Mouse (Mus musculus) lung, postnatal 0 days (tissue): ENCODE data around the gene Myo10. TPM values are rescaled to one million over a fixed set of nuclear protein-coding genes. Genes with fewer than 3 reads are reported as not detected.
"Not testable (repeated sequence)": the region's sequence is repeated elsewhere in the genome, so short reads cannot be mapped to it uniquely, and the experiment has no call there.

Experiments
- ATAC-seq: fragments of 200-750 bp; cut with Nextera tagmentation; 2 replicates; pipeline ENCODE4 v1.8.0; 2017; ENCODE audit warnings: moderate library complexity
- DNase-seq: peaks from one replicate; pipeline ENCODE4 v3.0.0-alpha.2; 2016; ENCODE audit warnings: low spot score
- H3K27ac ChIP-seq: fragments of 300-500 bp; sonication (generic); 2 replicates; pipeline ENCODE4 v1.5.1; 2014; ENCODE audit warnings: antibody characterized with exemption, mild to moderate bottlenecking, low read length, mixed read lengths
- H3K27me3 ChIP-seq: fragments of 300-500 bp; sonication (generic); replicated peaks from 2 replicates; pipeline ENCODE4 v1.6.1; 2014; ENCODE audit warnings: low read length, mixed read lengths; ENCODE audit not compliant: insufficient read depth
- H3K36me3 ChIP-seq: fragments of 300-500 bp; sonication (generic); 2 replicates; pipeline ENCODE4 v1.6.1; 2014; ENCODE audit warnings: low read length, mixed read lengths; ENCODE audit not compliant: insufficient read depth
- H3K4me1 ChIP-seq: fragments of 300-500 bp; sonication (generic); 2 replicates; pipeline ENCODE4 v1.6.1; 2014; ENCODE audit warnings: antibody characterized with exemption, low read depth, low read length, mixed read lengths; ENCODE audit not compliant: insufficient read depth
- H3K4me2 ChIP-seq: fragments of 300-500 bp; sonication (generic); replicated peaks from 2 replicates; pipeline ENCODE4 v1.6.1; 2014; ENCODE audit warnings: low read depth, mild to moderate bottlenecking, low read length, moderate library complexity, mixed read lengths
- H3K4me3 ChIP-seq: fragments of 300-500 bp; sonication (generic); 2 replicates; pipeline ENCODE4 v1.5.1; 2014; ENCODE audit warnings: low read depth, low read length
- H3K9ac ChIP-seq: fragments of 300-500 bp; sonication (generic); replicated peaks from 2 replicates; pipeline ENCODE4 v1.6.1; 2014; ENCODE audit warnings: low read depth, mild to moderate bottlenecking
- H3K9me3 ChIP-seq: fragments of 300-500 bp; sonication (generic); 2 replicates; pipeline ENCODE4 v1.6.1; 2016; ENCODE audit warnings: low read length, mixed read lengths
- CTCF ChIP-seq: IDR thresholded peaks from 2 replicates; pipeline ENCODE4 v1.5.1; 2016; ENCODE audit warnings: antibody characterized with exemption, mild to moderate bottlenecking
- EP300 ChIP-seq: IDR thresholded peaks from 2 replicates; pipeline ENCODE4 v1.6.1; 2016; ENCODE audit warnings: antibody characterized with exemption, mild to moderate bottlenecking, control low read depth
- WGBS: fragments of 180-500 bp; shearing (Covaris S2); extraction: QIAGEN DNeasy Blood & Tissue Kit; methylation state at CpG from one replicate; pipeline ENCODE4 v1.1.7; 2014; 5-methylcytosine and 5-hydroxymethylcytosine counted together
- polyA plus RNA-seq: library from polyadenylated mRNA; unstranded; fragments of >200 nt; fragmentation: Nextera tagmentation; extraction: Ambion mirVana; gene quantifications from 2 replicates; pipeline ENCODE4 v1.2.1, GENCODE M21; 2015

The Myo10 gene
- polyA plus RNA-seq, 1 experiment from 2014 or later: 17.3 TPM

DNA sequence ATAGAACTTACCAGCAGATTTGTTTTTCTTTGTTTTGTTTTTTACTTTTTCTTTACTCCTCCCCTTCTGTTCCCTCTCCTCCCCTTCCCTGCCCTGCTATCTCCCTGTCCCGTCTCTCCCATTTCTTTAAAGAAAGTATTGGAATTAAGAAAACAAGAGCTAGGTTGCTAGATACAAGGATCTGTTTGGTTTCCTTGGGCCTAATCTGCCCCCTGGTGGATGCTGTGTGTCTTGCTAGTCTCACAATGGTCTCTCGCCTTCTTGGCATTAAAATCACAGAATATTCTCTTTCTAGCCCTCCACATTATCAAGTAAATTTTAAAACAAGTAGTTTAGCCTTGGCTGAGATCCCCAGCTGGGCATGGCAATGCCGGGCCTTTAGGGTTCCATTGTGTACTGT, 94.7 kb downstream of the Myo10 start:
- ATAC-seq: peak; percentile 47
- peak; percentile 87 for DNase-seq
- TF ChIP-seq CTCF (peak; percentile 92), EP300 (no peak)
- Histone ChIP-seq H3K27me3 (no peaks in the 10 kb centered on the region), H3K9me3 (no peaks in the 10 kb centered on the region), H3K9ac (no peak overlapping the region), H3K27ac (no peak overlapping the region), H3K4me2 (no peak overlapping the region), H3K36me3 (no peaks in the 10 kb centered on the region), H3K4me1 (peaks cover 6% of the 10 kb centered on the region; the same call in 1 of the 2 replicates), H3K4me3 (no peak overlapping the region)
- WGBS: 25% methylated on average over 3 of the region's 3 CpGs

DNA sequence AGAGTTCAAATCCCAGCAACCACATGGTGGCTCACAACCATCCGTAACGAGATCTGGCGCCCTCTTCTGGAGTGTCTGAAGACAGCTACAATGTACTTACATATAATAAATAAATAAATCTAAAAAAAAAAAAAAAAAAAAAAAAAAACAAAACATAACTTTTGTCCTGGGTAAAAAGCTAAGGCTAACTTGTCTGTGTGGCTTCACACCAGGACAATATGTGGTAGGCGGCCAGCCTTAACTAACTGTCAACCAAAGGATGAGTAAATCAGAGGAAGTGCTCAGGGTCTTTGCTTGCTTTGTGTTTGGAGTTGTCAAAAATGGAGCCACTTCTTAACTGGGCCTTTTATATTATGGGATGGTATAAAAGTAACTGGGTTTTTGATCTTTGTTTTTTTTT, 95.8 kb downstream of the Myo10 start:
- H3K9me3 ChIP-seq, H3K36me3 ChIP-seq, H3K4me1 ChIP-seq, H3K9ac ChIP-seq, H3K4me2 ChIP-seq, H3K4me3 ChIP-seq, H3K27ac ChIP-seq, ATAC-seq, H3K27me3 ChIP-seq, DNase-seq: not testable (repeated sequence)
- 100% methylated on average over 1 of the region's 4 CpGs for WGBS

- H3K27me3 ChIP-seq: no peaks in the 10 kb centered on the region
- TF ChIP-seq EP300 (no peak), CTCF (no peak)
- H3K4me1 ChIP-seq: peaks cover 6% of the 10 kb centered on the region; the same call in 1 of the 2 replicates
- no peaks in the 10 kb centered on the region for H3K9me3 ChIP-seq
- peaks cover 6% of the 10 kb centered on the region; the same call in 1 of the 2 replicates for H3K36me3 ChIP-seq
- H3K27ac ChIP-seq: no peak overlapping the region
- no peak overlapping the region for H3K4me3 ChIP-seq
- no peak overlapping the region for H3K4me2 ChIP-seq
- DNase-seq (no peak), ATAC-seq (no peak)
- no peak overlapping the region for H3K9ac ChIP-seq
- 89% methylated on average over 8 of the region's 8 CpGs for WGBS
These were observed 96.9 kb downstream of the Myo10 start for GRCm38 (mm10) chr15:25719270-25719669.

DNA sequence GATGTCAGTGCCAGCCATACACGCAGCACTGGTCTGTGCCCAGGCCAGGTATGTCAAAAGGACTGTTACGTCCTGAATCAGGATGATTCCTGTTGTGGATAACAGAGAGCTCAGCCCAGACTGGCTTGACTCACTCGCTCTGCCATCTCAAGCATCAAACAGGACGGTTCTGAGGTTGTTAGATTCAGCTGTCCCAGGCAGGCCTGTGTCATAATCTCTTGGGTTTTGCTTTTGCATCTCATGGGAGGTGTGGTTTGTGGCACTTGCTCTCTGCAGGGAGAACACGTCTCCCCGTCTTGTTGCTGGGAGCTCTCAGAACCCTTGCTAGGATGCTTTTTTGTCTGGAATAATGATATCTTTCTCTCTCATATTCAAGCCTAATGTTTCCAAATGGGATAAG, 97.9 kb downstream of the Myo10 start:
- Histone ChIP-seq H3K9me3 (no peaks in the 10 kb centered on the region), H3K4me2 (no peak overlapping the region), H3K4me3 (no peak overlapping the region), H3K27ac (no peak overlapping the region), H3K36me3 (peaks cover 6% of the 10 kb centered on the region; the same call in 1 of the 2 replicates), H3K4me1 (no peaks in the 10 kb centered on the region; the same call in 1 of the 2 replicates), H3K9ac (no peak overlapping the region), H3K27me3 (no peaks in the 10 kb centered on the region)
- DNase-seq (no peak), ATAC-seq (no peak)
- WGBS: 93% methylated on average over 6 of the region's 6 CpGs
- TF ChIP-seq CTCF (no peak), EP300 (no peak)

GRCm38 (mm10) chr15:25723281-25724113, 101.2 kb downstream of the Myo10 start:
- Histone ChIP-seq H3K4me2 (no peak overlapping the region), H3K27ac (no peak overlapping the region), H3K36me3 (peaks cover 16% of the 10 kb centered on the region; the same call in 1 of the 2 replicates), H3K4me3 (no peak overlapping the region), H3K9me3 (no peaks in the 10 kb centered on the region), H3K27me3 (no peaks in the 10 kb centered on the region), H3K4me1 (no peaks in the 10 kb centered on the region; the same call in 1 of the 2 replicates), H3K9ac (no peak overlapping the region)
- peak; percentile 81 for ATAC-seq
- peak; percentile 58 for DNase-seq
- TF ChIP-seq CTCF: no peak
- TF ChIP-seq EP300: peak; percentile 49; the same call in 1 of the 2 replicates
- WGBS: 34% methylated on average over 12 of the region's 12 CpGs

DNA sequence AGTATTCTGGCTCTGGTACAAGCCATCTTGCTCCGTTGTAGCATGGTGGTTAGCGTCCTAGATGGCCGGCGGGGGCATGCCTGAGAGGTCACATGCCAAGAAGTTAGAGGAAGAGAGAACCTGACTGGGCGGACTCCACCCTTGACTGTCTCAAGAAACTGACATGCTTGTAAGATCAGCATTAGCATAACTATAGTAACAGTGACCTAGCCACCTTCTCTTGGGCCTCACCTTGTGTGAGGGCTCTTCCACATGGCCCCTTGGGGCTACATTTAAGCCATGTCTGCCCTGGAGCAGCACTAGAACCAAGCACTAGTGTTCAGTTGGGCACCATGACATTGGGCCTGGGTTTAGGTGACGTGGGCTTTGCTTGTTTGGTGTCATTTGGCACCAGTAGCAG, 102.2 kb downstream of the Myo10 start:
- H3K9ac ChIP-seq: no peak overlapping the region
- peaks cover 16% of the 10 kb centered on the region; the same call in 1 of the 2 replicates for H3K36me3 ChIP-seq
- H3K9me3 ChIP-seq: no peaks in the 10 kb centered on the region
- H3K4me3 ChIP-seq: no peak overlapping the region
- no peak overlapping the region for H3K4me2 ChIP-seq
- no peaks in the 10 kb centered on the region; the same call in 1 of the 2 replicates for H3K4me1 ChIP-seq
- ATAC-seq (no peak), DNase-seq (no peak)
- no peak overlapping the region for H3K27ac ChIP-seq
- WGBS: 93% methylated on average over 6 of the region's 6 CpGs
- H3K27me3 ChIP-seq: no peaks in the 10 kb centered on the region
- TF ChIP-seq CTCF (no peak), EP300 (no peak)
